Mouse (Mus musculus): ENCODE data around the gene Vhl.
"Not testable (repeated sequence)": the region's sequence is repeated elsewhere in the genome, so short reads cannot be mapped to it uniquely, and the experiment has no call there.

Vhl gene

DNA sequence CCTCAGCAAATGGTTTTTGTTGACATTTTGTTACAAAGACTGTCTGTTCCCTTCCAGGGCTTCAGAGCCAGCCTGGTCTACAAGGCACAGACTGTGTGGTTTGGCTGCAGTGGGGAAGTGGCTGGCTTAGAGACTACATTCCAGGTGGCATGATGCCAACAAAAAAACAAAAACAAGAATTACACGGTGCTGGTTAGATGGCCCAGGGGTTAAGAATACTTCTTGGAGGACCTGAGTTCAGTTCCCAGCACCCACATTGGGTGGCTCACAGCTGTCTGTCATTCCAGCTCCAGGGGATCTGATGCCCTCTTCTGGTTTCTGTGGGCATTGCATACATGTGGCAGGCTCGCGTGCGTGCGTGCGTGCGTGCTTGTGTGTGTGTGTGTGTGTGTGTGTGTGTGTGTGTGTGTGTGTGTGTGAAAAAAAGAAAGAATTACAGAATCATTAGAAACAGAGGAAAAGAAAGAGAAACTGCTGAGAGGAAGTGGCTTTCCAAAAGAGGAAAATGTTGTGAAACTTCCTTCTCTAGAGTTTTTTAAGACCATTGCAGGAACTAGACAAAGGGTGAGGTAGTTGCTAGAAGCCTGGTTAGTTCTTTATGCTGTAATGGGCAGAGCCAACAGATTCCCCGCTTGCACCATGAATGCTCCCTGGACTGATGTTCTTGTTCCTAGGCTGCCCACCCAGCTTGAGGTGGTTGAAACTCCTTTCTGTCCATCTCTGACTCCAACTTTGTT is 39.4 kb downstream of the Vhl start:
- DNase-seq, result no peak

DNA sequence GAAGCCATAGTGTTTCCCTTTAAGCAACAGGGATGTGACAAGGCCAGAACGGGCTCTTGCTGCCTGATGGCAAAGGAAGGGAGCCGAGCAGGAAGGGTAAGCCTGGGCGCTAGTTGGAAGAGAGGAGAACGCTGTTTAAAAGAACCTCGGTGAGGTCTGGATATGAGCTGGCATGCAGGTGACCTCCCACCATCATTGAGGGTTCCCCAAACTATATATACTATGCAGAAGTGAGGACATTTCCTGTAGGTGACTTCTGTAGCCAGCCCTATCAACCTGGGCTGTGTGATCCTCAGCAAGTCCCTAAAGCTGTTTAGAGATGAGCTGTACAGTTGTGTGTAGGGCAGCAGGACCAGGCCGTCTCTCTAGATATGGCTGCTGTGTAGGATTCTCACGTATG is 40.5 kb downstream of the Vhl start:
- no peak for DNase-seq

DNA sequence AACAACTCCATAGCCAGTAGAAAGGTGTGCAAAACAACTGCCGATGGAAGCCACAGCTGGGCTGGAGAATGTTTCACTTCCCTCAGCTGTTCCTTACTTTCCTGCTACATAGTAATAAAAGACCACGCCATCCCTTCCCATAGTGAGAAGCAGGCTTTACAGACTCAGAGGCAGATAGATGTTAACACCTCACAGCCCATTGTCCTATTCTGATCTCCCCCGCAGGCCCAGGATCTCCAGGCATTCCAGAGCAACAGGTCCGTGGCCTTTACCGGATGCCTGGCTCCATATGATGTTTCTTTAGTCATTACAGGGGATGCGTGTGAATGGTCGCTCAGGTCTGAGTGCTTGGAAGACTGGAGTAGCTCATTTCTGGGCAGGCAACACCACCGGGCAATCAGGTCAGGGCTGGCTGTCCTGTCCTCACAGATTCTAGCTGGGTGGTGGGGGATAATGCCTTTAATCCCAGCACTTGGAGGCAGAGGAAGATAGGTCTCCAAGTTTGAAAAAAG is 43.9 kb downstream of the Vhl start:
- no peak for DNase-seq

DNA sequence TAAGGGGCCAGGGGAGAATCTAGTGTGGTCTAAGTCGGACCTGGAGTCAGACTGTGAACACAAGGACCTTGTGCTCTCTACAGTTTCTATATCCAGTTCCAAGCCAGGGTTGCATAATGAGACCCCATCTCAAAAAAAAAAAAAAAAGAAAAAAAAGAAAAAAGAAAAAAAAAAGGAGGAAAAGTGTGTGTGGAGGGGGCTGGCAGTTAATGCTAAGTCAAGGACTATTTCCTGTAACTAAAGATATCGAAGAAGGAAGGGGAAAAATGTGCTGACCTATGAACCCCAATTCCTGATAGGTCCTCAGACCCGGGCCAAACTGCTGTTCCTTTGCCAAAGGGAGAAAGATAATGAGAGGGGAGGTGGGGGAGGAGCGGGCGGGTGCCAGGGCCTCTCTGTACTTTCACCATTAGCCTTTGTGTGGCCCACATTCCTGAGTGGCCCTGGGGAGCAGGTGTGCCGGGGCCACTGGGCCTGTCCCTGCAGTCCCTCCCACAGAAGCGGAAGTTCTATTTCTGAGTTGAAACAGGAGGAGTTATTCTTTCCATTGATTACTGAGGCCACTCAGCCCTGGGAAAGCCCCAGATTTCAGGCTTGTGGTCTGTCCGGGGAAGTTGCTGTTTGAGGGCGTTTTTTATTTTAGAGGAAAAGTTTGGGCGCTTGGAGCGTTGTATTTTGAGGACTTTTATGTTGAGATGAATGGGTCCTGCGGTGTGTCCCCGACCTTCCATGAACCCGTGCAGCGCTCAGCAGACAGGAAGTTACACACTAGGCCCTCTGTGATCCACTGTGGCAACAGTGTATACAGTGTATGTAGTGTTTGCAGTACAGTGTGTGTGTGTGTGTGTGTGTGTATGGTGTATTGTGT is 44.8 kb downstream of the Vhl start:
- DNase-seq, result no peak

DNA sequence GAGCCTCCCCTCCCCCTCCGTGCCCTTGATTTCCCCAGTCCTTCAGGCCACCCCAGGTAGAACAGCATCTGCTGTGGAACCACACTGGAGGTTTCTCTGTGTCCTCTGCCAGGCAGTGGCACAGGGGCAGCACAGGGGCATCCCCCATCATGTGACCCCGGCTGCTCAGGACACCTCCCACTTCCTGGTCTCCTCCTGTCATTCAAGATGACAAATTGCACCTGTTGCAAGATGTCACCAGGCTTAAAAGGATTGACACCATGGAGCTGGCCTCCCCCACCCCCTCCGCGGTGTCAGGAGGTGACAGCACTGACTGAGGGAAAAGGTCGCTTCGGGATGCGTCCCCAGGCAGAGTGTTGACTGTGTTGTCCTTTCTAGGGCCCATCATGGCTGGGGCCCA is 46.1 kb downstream of the Vhl start:
- DNase-seq, result no peak

DNA sequence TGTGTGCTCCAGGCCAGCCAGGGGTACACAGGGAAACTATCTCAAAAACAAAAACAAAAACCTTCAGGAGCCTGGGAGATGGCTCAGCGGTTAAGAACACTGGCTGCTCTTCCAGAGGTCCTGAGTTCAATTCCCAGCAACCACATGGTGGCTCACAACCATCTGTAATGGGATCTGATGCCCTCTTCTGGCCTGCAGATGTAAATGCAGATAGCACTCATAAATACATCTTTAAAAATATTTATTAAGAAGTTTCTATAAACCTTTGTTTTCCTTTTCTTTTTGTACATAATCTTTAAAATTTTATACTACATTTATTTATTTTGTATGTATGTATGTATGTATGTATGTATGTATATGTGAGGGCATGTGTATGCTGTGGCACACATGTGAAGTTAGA is 48.3 kb downstream of the Vhl start:
- not testable (repeated sequence) for DNase-seq

DNA sequence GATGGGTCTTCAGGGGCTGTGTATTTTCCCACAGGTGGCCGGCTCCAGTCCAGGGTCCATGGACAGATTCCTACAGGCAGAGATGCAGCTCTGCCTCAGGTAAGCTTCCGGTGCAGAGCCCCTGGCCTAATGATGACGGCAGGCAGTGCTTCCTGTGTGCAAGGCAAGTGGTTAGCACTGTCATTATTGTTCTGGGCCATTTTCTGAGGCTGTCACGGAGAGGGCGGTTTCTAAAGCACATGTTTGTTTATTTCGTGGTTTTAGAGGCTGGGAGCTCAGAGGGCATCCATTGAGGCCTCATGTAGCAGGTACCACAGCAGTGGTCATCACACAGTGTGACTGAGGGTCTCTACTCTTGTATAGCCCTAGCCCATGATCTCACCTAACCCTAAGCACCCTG is 49.2 kb downstream of the Vhl start:
- no peak for DNase-seq

DNA sequence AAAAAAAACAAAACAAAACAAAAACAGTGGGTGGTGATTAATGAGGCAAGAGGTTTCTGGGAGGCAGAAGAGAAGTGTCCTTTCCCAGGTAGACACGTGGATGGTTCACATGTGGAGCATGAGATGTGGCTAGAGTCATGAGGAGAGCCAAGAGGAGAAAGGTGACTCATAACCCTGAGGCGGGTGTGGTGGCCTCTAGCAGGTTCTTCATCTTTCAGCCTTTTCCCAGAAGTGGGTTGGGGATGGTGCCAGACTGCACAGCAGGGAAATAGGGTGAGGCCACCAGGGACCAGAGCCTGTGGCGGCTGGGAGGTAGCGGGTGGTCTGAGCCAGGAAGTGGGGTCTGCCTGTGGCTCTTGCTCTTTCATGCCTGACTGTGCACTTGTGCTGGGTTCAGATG is 51.5 kb downstream of the Vhl start:
- DNase-seq, result no peak

DNA sequence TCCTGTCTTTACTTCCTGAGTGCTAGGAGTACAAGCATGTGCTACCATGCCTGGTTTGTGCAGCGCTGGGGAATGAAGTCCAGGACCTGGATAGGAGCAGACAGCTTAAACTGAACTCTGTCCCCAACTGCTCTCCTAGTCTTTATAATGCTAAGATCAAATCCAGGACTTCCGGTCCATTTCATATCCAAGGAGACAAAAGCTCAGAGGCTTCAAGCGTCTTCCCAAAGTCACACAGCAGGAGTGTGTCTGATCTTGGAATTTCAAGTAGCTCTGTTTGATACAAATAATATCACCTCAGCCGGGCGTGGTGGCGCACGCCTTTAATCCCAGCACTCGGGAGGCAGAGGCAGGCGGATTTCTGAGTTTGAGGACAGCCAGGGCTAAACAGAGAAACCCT is 52.2 kb downstream of the Vhl start:
- no peak for DNase-seq

DNA sequence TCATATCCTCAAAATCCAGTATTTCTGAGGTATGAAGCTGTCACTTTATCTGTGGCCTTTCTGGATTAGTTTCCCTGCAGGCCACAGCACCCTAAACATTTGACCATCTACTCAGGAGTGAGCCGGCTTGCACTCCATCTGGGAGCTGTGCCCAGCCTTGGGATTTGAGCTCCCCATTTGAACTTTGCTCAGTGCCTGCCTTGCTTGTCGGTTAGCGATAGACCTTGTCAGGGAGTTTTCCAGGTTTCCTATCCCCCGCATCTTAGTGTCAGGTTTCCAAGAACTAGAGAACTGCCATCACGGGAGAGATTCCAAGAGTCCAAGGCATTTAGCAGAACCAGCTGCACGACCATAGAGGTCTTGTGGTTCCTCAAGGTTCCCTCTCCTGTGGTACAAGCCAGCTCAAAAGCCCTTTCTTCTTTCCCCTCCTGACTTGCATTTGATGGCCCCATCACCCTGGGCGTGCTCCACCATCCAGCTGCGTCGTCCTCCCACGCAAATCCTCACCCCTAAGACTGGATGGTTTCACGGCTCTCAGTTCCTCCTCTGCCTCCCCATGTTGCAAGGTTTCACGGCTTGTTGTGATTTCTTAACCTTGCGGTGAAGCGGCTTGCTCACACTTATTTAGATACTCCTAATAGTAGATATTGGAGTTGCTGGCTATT is 53.4 kb downstream of the Vhl start:
- no peak for DNase-seq

DNA sequence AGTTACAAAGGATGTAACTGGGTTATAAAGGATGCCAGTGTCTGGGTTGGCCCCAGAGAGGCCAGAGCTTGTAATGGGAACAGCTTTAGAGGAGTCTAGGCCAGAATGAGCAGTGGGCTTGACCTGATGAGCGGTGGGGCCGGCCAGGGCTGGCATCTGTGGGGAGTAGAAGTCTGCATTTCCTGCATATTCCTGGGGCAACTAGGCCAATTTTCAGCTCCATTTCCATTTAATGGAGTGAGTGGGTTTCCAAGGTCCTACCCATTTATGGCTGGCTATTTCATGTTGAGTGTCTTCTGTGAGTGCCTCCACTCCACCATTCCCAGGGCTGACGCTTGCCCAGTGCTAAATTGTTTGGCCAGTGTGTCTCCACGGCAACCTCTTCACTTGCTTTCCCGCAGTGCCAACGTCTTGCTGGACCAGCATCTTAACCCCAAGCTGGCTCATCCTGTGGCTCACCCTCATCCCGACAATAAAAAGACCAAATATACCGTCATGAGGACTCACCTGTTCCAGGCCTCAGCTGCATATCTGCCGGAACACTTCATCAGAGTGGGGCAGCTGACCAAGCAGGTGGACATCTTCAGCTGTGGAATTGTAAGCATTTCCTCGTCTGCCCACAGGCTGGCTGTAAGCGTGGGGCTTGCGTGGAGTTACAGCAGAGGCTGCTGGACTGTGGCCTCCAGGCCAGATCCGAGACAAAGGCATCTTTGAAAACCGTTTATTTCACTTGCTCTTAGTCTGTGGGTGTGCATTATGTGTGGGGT is 54.7 kb downstream of the Vhl start:
- DNase-seq, result peak; percentile 23

DNA sequence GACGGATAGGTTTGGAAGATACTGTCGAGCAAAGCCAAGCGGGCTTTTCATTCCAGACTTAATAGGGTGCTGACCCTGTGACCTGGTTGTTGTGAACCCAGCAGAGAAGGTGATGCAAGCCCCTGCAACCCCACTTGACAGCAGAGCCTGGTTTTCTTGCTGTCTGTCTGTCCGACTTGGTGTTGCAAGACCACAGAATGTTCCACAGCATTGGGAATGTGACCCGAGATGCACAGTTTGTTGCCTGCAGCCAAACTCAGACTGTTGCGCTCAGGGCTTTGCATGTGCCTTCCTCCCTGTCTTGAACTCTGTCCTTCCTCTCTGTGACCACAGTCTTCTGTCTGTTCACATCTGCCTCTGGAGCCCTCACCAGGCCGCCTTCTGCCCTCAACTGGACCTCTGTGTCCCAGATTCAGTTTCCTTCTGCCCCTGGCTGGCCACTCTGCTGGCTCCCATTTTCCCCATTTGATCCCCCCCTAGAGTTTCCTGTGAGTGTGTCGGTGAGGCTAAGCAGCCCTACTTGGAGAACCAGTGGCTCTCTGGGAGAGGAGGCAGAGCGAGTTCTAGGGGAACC is 56.3 kb downstream of the Vhl start:
- DNase-seq, result no peak

Data from cerebellum, adult 9-10 months (tissue).